Mouse (Mus musculus) T-cell, adult 2 months (primary cell): Measurements from ENCODE around the gene Enpp3.
"Not testable (repeated sequence)": the region's sequence is repeated elsewhere in the genome, so short reads cannot be mapped to it uniquely, and the experiment has no call there.

ENCODE experiments used
- DNase-seq: peaks from one replicate; pipeline ENCODE4 v3.0.0; 2022; ENCODE audit warnings: low spot score

The Enpp3 gene

GRCm38 (mm10) chr10:24822842-24823241 is 19.8 kb downstream of the Enpp3 start:
- no peak for DNase-seq

- no peak for DNase-seq
Observed at GRCm38 (mm10) chr10:24821990-24822676, 20.5 kb downstream of the Enpp3 start.

- DNase-seq, result no peak
Observed at GRCm38 (mm10) chr10:24819526-24819925, 23.1 kb downstream of the Enpp3 start.

- no peak for DNase-seq
Observed at GRCm38 (mm10) chr10:24810639-24811038, 32.0 kb downstream of the Enpp3 start.

- DNase-seq, result no peak
Observed at GRCm38 (mm10) chr10:24806756-24807155, 35.9 kb downstream of the Enpp3 start.

- no peak for DNase-seq
Observed at GRCm38 (mm10) chr10:24805876-24806275, 36.7 kb downstream of the Enpp3 start.

- DNase-seq, result no peak
Observed at GRCm38 (mm10) chr10:24805173-24805572, 37.5 kb downstream of the Enpp3 start.

- not testable (repeated sequence) for DNase-seq
Observed at GRCm38 (mm10) chr10:24802742-24803244, 39.8 kb downstream of the Enpp3 start.

- no peak for DNase-seq
Observed at GRCm38 (mm10) chr10:24801796-24802195, 40.8 kb downstream of the Enpp3 start.

- DNase-seq, result peak; percentile 47
Observed at GRCm38 (mm10) chr10:24797246-24797645, 45.4 kb downstream of the Enpp3 start.

- no peak for DNase-seq
Observed at GRCm38 (mm10) chr10:24792756-24793155, 49.9 kb downstream of the Enpp3 start.

GRCm38 (mm10) chr10:24789747-24790545 is 52.7 kb downstream of the Enpp3 start:
- peak; percentile 60 for DNase-seq

GRCm38 (mm10) chr10:24785345-24785744 is 57.3 kb downstream of the Enpp3 start:
- no peak for DNase-seq

- DNase-seq, result no peak
Observed at GRCm38 (mm10) chr10:24784624-24785276, 57.9 kb downstream of the Enpp3 start.

GRCm38 (mm10) chr10:24783946-24784345 is 58.7 kb downstream of the Enpp3 start:
- no peak for DNase-seq

GRCm38 (mm10) chr10:24778643-24779020 is 64.0 kb downstream of the Enpp3 start:
- no peak for DNase-seq

- DNase-seq, result no peak
Observed at GRCm38 (mm10) chr10:24777916-24778642, 64.5 kb downstream of the Enpp3 start.

- DNase-seq, result no peak
Observed at GRCm38 (mm10) chr10:24769496-24769895, 73.1 kb downstream of the Enpp3 start.

GRCm38 (mm10) chr10:24767695-24768094 is 74.9 kb downstream of the Enpp3 start:
- no peak for DNase-seq

- no peak for DNase-seq
Observed at GRCm38 (mm10) chr10:24766061-24766460, 76.6 kb downstream of the Enpp3 start.

GRCm38 (mm10) chr10:24765151-24765755 is 77.4 kb downstream of the Enpp3 start:
- no peak for DNase-seq

- no peak for DNase-seq
Observed at GRCm38 (mm10) chr10:24764640-24765039, 78.0 kb downstream of the Enpp3 start.
